Mouse (Mus musculus): ENCODE measurements around the gene Ucp3.
A peak's percentile ranks its signal among the peaks of the same experiment; 100 is the strongest.

The Ucp3 gene

GRCm38 (mm10) chr7:100500276-100500977, 27.6 kb downstream of the Ucp3 start:
- peak; percentile 63 for DNase-seq (ENCODE audit: low spot score)

DNA sequence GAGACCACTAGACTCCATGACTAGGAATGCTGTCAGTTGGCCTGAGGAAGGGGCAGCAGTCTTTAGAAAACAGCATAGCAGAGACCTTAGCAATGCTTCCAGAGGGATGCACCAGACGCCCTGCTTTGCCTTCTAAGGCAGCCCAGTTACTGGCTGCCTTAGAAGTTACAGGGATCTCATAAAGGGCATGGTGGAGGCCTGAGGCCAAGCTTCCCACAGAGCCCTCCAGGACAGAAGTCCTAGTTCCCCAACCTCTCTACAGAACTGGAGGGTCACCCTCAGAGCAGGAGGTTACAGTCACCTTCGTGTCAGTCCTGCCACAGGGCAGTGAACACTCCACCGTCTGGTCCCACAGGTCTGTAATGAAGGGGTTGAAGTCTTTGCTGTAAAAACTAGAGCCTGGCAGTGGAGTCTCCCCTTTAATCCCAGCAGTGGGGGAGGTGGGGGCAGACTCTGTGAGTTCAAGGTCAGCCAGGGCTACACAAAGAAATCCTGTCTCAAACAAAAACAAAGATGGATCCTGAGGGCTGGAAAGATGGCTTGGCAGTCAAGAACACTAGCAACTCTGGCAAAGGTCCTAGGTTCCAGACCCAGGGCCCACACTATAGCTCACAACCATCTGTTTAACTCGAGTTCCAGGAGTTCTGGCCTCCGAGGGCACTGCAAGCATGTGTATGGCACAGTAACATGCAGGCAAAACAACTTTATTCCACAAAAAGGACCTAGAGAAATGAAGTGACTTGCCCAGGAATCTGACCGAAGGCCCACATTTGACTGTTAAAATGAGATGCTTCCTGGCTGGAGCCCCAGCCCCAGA, 28.4 kb downstream of the Ucp3 start:
- peak; percentile 28 for DNase-seq (ENCODE audit: low spot score)

DNA sequence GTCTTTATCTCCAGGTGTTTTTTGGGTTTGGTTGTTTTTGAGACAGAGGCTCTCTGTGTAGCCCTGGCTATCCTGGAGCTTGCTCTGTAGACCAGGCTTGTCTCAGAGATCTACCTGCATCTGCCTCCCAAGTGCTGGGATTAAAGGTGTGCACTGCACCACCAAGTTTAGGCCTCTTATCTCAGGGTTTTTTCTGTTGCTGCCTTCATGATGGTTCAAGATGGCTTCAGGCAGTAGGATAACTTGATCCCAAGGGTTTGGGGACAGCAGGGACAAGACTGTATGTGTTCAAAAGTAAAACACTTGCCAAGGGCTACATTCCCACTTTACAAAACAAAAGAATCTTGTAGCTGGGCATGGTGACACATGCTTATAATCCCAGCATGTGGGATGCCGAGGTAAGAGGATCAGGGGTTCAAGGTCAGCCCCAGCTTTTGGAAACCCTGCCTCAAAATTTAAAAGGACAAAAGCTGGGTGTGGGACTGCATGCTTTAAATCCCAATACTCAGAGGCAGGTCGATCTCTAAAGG, 29.1 kb downstream of the Ucp3 start:
- DNase-seq (ENCODE audit: low spot score), result no peak

DNA sequence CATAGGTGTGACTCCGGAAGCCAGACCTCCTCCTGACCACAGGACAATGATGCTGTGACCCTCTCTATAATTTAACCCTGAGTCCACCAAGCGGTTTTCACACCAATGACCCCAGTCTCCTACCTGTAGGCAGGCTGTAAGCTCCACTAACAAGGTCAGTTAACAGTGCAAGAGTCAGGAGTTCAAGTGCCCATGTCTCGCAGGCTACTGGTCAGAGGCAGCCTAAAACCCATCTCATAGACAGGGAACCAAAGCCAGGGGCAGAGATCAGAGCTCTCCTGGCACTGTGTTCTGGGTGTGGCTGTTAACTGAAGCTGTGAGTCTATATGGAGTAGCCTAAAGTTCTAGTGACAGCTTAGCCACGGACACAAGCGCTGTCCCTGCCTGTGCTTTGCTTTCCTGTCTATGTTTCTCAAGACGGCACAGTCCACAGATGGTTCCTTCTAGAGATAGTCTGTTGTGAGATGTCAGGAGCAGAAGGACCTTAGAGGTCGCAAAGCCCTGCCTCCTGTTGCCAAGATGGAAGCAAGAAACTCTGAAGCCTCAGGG, 29.7 kb downstream of the Ucp3 start:
- no peak for DNase-seq (ENCODE audit: low spot score)

DNA sequence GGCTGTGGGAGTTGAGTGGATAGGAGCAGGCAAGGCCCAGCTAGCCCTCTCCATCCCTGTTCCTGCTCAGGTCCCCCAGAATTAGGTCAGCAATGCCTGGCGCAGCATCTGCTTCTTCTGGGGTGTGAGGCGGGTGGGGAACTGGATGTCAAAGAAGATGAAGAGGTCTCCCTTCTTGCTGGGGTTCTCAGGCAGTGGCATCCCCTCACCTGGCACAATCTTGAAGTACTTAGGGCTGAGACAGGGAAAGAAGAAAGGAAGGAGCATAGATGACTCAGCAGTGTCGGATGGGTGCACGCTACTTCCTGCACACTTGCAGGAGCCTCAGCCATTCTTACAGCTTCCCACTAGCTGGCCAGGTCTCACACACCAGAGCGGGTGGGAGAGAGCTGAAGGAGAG, 30.3 kb downstream of the Ucp3 start:
- no peak for DNase-seq (ENCODE audit: low spot score)

- no peak for DNase-seq (ENCODE audit: low spot score)
Measured at GRCm38 (mm10) chr7:100504740-100505487, 32.1 kb downstream of the Ucp3 start.

DNA sequence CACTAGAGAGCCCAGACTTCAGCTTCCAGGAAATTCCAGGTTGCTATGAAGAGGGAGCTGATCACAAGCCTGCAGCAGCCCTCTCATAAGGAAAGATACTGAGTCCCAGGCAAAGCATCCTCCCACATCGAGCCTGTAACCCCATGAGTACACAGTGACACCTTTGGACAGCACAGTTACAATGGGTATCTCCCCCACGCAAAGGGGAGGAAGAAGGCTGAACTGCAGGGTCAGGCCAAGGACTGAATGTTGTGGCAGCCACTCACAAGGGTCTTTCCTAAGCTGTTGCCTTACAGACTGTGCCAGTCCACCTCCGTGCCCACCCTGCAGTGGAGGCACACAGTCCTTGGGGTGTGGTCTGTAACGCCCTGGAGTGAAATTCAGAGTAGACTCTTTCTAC, 33.7 kb downstream of the Ucp3 start:
- DNase-seq (ENCODE audit: low spot score), result no peak

- no peak for DNase-seq (ENCODE audit: low spot score)
Measured at GRCm38 (mm10) chr7:100508670-100509069, 35.9 kb downstream of the Ucp3 start.

GRCm38 (mm10) chr7:100511602-100512001, 38.8 kb downstream of the Ucp3 start:
- DNase-seq (ENCODE audit: low spot score), result no peak

DNA sequence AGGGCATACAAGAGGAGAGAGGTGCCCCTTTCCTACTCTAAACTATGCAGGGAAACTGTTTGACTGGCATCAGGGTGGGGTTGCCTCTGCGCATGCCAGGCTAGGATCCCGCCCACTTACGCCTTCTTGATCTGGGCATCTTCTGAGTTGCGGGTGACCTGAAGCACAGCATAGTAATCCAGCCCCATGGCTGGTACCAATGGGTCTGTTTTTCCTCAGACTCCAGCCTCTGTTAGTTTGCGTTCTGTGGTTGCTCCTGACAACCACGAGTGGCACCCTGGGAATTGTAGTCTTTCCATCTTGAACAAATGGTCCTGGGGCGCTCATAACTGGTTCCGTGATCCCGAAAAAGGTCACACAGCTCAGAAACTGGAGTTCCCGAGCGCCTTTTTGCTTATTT, 41.8 kb downstream of the Ucp3 start, which contains the start of gene Dnajb13:
TSS of gene Dnajb13 (minus strand) at position 388 of the 400 bp plus-strand sequence.
- DNase-seq (ENCODE audit: low spot score), result no peak

DNA sequence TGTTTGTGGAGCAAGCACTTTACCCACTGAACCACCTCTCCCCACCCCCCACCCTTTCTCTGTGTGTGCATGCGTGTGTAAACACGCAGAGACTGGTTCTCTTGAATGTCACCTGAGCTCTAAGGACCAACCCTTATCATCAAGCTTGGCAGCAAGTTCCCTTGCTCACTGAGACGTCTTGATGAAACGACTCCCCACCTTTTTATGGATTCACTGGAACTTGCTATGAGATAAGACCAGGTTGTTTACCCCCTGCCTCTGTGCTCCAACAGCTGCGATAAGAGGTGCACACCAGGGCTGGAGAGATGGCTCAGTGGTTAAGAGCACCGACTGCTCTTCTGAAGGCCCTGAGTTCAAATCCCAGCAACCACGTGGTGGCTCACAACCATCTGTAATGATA, 47.4 kb downstream of the Ucp3 start:
- no peak for DNase-seq (ENCODE audit: low spot score)

- DNase-seq (ENCODE audit: low spot score), result peak; percentile 78
Measured at GRCm38 (mm10) chr7:100520663-100521285, 48.0 kb downstream of the Ucp3 start.

DNA sequence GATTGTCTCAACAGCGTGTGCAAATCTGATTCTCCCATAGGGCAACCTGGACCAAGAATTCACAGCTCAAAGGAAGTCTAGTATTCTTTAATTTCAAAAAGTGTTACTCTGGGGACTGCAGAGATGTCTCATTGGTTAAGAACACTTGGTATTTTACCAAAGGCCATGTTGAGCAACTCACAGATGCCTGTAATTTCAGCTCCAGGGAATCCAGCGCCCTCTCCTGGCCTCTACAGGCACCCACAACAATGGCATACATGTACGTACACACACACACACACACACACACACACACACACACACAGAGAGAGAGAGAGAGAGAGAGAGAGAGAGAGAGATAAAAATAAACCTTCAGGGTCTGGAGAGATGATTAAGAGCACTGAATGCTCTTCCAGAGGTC, 49.4 kb downstream of the Ucp3 start:
- DNase-seq (ENCODE audit: low spot score), result no peak

DNA sequence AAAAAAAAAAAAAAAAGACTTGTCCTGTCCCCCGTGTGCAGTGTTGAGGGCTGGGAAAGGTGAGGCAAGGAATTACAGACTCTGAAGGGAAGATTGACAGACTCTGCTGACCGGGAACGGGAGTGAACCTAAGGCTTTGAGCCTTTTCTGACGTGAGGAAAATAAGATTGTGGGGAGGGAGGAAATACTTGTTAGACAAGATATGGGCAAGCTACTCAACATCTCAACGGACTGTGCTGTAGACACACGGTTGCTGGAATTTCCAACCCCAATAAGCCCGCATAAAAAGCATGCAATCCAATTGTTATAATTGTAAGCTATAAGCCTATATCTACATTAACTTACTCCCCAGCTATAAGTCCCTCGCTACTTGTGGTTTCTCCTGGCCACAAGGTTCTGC, 51.9 kb downstream of the Ucp3 start:
- no peak for DNase-seq (ENCODE audit: low spot score)

DNA sequence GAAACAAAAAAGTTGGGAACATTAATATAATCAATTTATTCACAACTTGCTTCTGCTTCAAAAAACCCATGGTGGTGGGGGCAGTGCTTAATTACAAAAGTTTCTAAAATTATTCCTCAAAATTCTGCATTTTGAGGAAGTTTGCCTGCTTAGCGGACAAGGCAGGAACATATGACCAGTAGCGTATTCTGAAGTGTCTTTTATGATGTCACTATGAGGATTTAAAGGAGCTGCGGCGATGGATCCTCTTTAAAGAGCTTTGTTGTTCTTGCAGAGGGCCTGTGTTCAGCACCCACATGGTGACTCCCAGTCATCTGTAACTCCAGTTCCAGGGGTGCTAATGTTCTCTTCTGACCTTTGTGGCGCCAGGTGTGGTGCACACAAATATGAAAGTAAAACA, 58.0 kb downstream of the Ucp3 start:
- no peak for DNase-seq (ENCODE audit: low spot score)

DNA sequence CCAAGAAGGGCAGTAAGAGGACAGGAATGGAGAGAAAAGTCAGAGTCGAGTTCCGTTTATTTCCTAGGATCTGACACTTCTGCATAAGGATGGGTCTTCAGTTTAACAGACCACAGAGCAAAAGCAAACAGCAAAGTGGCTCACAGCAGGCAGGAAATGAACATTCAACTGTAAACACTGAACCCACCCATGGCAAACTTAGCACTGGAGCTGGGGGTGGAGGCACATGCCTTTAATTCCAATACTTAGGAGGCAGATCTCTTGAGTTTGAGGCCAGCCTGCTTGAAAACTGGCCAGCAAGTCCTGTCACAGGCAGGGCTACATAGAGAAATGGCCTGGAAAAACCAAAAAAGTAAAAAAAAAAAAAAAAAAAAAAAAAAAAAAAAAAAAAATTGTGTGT, 60.7 kb downstream of the Ucp3 start:
- no peak for DNase-seq (ENCODE audit: low spot score)

GRCm38 (mm10) chr7:100534216-100534615, 61.4 kb downstream of the Ucp3 start:
- DNase-seq (ENCODE audit: low spot score), result no peak

DNA sequence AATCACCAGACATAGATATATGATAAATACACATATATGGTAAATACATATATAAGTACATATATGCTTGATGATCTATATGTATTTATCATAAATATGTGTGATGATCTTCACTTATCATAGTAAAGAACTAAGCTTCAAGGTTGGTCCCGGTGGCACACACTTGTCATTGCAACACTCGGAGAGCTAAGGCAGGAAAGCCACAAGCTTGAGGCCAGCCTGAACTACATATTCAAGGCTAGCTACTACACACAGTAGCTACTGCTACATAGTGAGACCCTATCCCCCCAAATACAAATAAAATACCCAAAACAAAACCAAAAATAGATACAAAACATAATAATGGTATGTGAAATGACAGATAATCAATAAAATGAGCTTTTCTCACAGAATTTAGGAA, 63.0 kb downstream of the Ucp3 start:
- DNase-seq (ENCODE audit: low spot score), result no peak

All from adipocyte (in vitro differentiated cells).